Mouse (Mus musculus) spleen, postnatal 0 days (tissue): Measurements from ENCODE around the gene Ms4a4c. TPM values are rescaled to one million over a fixed set of nuclear protein-coding genes. Genes with fewer than 3 reads are reported as not detected.

Source experiments
- polyA plus RNA-seq: library from polyadenylated mRNA; unstranded; fragments of >200 nt; fragmentation: Nextera tagmentation; extraction: Ambion mirVana; gene quantifications from 2 replicates; pipeline ENCODE4 v1.2.1, GENCODE M21; 2015

Gene Ms4a4c
- 4.9 and 6.1 TPM in 2 replicates for polyA plus RNA-seq

GRCm38 (mm10) chr19:11404527-11404926 is at the start of gene Ms4a4c:
TSS of gene Ms4a4c (plus strand) at chr19:11404770.

GRCm38 (mm10) chr19:11375273-11375672 is 29.3 kb upstream of the Ms4a4c start, which contains the start of gene Ms4a4a:
TSS of gene Ms4a4a (plus strand) at chr19:11375523.

GRCm38 (mm10) chr19:11443338-11443737 is 38.8 kb downstream of the Ms4a4c start, which contains the start of gene Ms4a4b:
TSS of gene Ms4a4b (plus strand) at chr19:11443553.

GRCm38 (mm10) chr19:11469215-11469614 is 64.6 kb downstream of the Ms4a4c start, which contains the start of gene Ms4a6c:
TSS of gene Ms4a6c (plus strand) at chr19:11469366.

Other genes with a start within 250 kb of the Ms4a4c start
- gene 1700025F22Rik, start 239.4 kb upstream of the Ms4a4c start, polyA plus RNA-seq, result not detected in 2 replicates
- gene Ms4a13, start 208.0 kb upstream of the Ms4a4c start, polyA plus RNA-seq, result not detected in 2 replicates
- gene Ms4a12, start 172.3 kb upstream of the Ms4a4c start, polyA plus RNA-seq, result not detected in 2 replicates
- 10.4 and 15.5 TPM in 2 replicates for gene Ms4a1, start 138.5 kb upstream of the Ms4a4c start, polyA plus RNA-seq
- gene Ms4a5, start 120.9 kb upstream of the Ms4a4c start, polyA plus RNA-seq, result not detected in 2 replicates
- gene Ms4a14, start 90.3 kb upstream of the Ms4a4c start, polyA plus RNA-seq, result 0.13 and 0.17 TPM in 2 replicates
- gene Ms4a7, start 68.6 kb upstream of the Ms4a4c start, polyA plus RNA-seq, result 4.8 and 8.6 TPM in 2 replicates
- gene Ms4a4a, start 29.2 kb upstream of the Ms4a4c start, polyA plus RNA-seq, result 10.1 and 15.8 TPM in 2 replicates
- 7.8 and 15.8 TPM in 2 replicates for gene Ms4a4b, start 38.8 kb downstream of the Ms4a4c start, polyA plus RNA-seq
- 19.5 and 30.6 TPM in 2 replicates for gene Ms4a6c, start 64.6 kb downstream of the Ms4a4c start, polyA plus RNA-seq
- 2.3 and 3.2 TPM in 2 replicates for gene Gm8369, start 81.2 kb downstream of the Ms4a4c start, polyA plus RNA-seq
- 5.4 and 10.0 TPM in 2 replicates for gene Ms4a6b, start 111.7 kb downstream of the Ms4a4c start, polyA plus RNA-seq
- 4.6 and 6.3 TPM in 2 replicates for gene Ms4a4d, start 132.0 kb downstream of the Ms4a4c start, polyA plus RNA-seq
- 7.3 and 9.4 TPM in 2 replicates for gene Ms4a6d, start 200.1 kb downstream of the Ms4a4c start, polyA plus RNA-seq
- gene Ms4a2, start 218.9 kb downstream of the Ms4a4c start, polyA plus RNA-seq, result 3.8 and 6.4 TPM in 2 replicates
- 55.4 and 73.6 TPM in 2 replicates for gene Ms4a3, start 236.1 kb downstream of the Ms4a4c start, polyA plus RNA-seq